Mouse (Mus musculus) common myeloid progenitor, adult 5-6 weeks (primary cell): ENCODE results near the gene Cped1. TPM values are rescaled to one million over a fixed set of nuclear protein-coding genes. Genes with fewer than 3 reads are reported as not detected.
"Not testable (repeated sequence)": the region's sequence is repeated elsewhere in the genome, so short reads cannot be mapped to it uniquely, and the experiment has no call there.

Experiments used
- ATAC-seq: replicated peaks from 2 replicates; pipeline ENCODE4 v1.8.0; 2016; ENCODE audit warnings: low read depth, mild to moderate bottlenecking, moderate TSS enrichment, inconsistent platforms; ENCODE audit not compliant: poor library complexity, severe bottlenecking
- total RNA-seq: library from RNA; stranded (forward); fragments of 200-1000, 187-1606 nt; gene quantifications from 2 replicates; pipeline ENCODE4 v1.2.3, GENCODE M21; 2017

The Cped1 gene
- total RNA-seq, 1 experiment from 2014 or later, result 2.9 TPM

GRCm38 (mm10) chr6:22024168-22024567, 38.5 kb downstream of the Cped1 start:
- no peak for ATAC-seq

- peak; percentile 55 for ATAC-seq
These were observed 40.1 kb downstream of the Cped1 start for GRCm38 (mm10) chr6:22025584-22026357.

- no peak; the same call in 1 of the 2 replicates for ATAC-seq
These were observed 40.6 kb downstream of the Cped1 start for GRCm38 (mm10) chr6:22026358-22026673.

GRCm38 (mm10) chr6:22026761-22027594, 41.3 kb downstream of the Cped1 start:
- ATAC-seq, result no peak

- ATAC-seq, result no peak
These were observed 42.1 kb downstream of the Cped1 start for GRCm38 (mm10) chr6:22027854-22028253.

GRCm38 (mm10) chr6:22030381-22030780, 44.7 kb downstream of the Cped1 start:
- ATAC-seq, result no peak

- no peak for ATAC-seq
These were observed 47.5 kb downstream of the Cped1 start for GRCm38 (mm10) chr6:22033188-22033587.

GRCm38 (mm10) chr6:22035408-22035807, 49.7 kb downstream of the Cped1 start:
- ATAC-seq, result peak; percentile 32

- ATAC-seq, result no peak
These were observed 50.2 kb downstream of the Cped1 start for GRCm38 (mm10) chr6:22035895-22036294.

GRCm38 (mm10) chr6:22036396-22036795, 50.7 kb downstream of the Cped1 start:
- ATAC-seq, result no peak

GRCm38 (mm10) chr6:22036911-22037310, 51.2 kb downstream of the Cped1 start:
- ATAC-seq, result no peak

GRCm38 (mm10) chr6:22037441-22038050, 51.8 kb downstream of the Cped1 start:
- ATAC-seq, result no peak

GRCm38 (mm10) chr6:22039666-22040065, 54.0 kb downstream of the Cped1 start:
- ATAC-seq, result not testable (repeated sequence)

GRCm38 (mm10) chr6:22044880-22045605, 59.3 kb downstream of the Cped1 start:
- no peak for ATAC-seq

GRCm38 (mm10) chr6:22047101-22047500, 61.4 kb downstream of the Cped1 start:
- no peak for ATAC-seq

- ATAC-seq, result no peak
These were observed 63.4 kb downstream of the Cped1 start for GRCm38 (mm10) chr6:22049093-22049492.

GRCm38 (mm10) chr6:22051526-22051925, 65.8 kb downstream of the Cped1 start:
- 0 out of 2 replicates have a peak, but pooled peaks have one; percentile 52 for ATAC-seq

- peak; percentile 54; the same call in 1 of the 2 replicates for ATAC-seq
These were observed 67.3 kb downstream of the Cped1 start for GRCm38 (mm10) chr6:22053014-22053413.

- no peak for ATAC-seq
These were observed 78.6 kb downstream of the Cped1 start for GRCm38 (mm10) chr6:22064341-22064740.
